Mouse (Mus musculus) thymus, adult 18-20 months (tissue): Measurements from ENCODE around the gene Cpm.

ENCODE experiments used
- DNase-seq, 2 experiments: peaks; one replicate each; pipeline ENCODE4 v3.0.0; 2022; ENCODE audit warnings: mixed read lengths in 2 of 2

Gene Cpm

DNA sequence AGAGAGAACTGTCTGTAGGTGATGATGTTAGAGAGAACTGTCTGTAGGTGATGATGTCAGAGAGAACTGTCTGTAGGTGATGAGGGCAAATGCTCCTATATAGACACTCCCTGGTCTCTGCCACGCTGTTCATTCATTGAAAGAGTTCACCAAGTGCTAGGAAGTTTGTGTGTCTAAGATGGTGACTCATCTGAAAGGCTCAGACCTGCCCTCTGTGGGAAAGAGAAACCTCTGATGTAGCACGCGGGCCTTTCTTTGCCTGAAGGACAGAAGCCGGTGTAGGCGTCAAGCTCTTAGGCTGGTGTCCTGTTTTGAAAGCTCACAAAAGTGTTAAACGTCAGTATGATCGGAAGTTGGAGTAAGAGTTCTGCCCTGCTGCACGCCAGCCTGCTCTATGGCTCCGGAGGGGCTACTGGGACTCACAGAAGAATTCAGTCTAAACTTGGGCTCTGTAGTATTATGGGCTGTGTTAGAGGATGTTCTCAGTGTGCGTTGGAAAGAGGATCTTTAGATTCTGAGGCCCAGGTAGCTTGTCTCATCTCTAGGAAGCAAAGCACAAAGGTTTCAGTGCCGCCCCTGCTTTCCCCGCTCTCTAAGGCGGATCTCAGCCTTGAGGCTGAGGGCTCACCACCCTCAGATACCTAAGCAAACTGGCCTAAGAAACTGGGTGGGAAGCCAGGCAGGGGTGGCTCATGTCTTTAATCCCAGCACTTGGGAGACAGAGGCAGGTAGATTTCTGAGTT, 48.4 kb downstream of the Cpm start:
- no peak for DNase-seq

DNA sequence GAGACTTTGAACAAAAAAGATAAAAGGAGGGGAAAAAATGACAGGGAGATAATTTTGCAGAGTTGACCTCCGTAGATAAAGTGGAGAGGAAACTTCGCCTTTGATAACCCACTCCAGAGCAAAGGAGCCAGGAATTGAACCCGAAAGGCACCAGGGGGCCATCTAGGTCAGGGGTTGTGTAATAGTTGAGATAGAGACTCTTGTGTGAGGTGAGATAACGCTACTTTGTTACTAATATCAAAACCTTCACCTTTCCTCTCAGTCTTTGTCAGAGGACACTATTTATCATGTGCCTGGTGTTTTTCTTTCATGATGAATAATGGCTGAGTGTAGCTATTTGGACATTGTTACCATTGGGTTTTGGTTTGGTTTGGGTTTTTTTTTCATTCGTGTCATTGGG, 49.1 kb downstream of the Cpm start:
- DNase-seq, result no peak

DNA sequence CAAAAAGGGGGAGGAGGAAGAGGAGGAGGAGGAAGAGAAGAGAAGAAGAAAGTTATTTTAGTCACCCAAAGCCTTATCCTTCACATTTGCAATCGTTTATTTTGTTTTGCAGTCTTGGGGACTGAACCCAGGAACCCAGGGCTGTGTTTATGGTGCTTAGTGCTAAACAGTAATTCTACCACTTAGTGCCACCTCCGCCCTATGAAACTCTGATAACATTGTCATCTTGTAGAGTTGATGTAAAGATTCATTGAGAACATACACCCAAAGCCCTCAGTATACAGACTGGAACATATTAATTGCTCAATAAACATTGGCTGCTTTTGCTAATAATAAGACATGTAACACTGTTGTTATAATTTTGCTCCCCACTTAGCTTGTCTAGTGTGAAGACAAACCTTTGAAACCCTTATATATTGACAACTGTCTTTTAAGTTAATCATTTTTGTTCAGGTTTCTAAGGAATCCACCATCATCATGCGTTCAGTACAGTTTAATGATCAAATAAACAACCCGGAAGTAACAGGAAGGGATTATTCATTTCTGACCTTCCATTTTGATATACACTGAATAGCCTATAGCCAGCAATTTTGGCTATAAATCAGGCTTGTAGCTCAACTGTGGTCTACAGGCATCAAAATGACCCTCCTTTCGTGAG, 49.9 kb downstream of the Cpm start:
- no peak for DNase-seq

DNA sequence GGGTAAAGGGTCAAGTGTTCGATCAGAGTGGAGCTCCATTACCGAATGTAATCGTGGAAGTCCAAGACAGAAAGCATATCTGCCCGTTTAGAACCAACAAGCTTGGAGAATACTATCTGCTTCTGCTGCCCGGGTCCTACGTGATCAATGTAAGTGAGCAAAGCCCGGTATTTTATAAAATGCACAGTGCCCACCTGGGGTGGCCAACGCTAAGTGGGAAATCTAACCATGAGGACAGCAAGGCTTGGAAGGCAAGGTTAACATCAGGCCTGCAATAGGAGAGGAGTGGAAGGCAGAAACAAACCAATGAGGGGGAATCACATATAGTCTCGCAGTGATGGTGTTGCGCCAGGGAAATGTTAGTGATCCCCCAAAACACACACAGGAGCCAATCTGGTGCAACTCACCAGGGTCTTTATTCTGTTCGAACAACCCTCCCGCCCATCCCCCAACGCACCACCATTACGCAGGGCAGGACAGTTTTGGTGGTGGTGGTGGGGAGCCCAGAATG, 50.7 kb downstream of the Cpm start:
- no peak for DNase-seq

DNA sequence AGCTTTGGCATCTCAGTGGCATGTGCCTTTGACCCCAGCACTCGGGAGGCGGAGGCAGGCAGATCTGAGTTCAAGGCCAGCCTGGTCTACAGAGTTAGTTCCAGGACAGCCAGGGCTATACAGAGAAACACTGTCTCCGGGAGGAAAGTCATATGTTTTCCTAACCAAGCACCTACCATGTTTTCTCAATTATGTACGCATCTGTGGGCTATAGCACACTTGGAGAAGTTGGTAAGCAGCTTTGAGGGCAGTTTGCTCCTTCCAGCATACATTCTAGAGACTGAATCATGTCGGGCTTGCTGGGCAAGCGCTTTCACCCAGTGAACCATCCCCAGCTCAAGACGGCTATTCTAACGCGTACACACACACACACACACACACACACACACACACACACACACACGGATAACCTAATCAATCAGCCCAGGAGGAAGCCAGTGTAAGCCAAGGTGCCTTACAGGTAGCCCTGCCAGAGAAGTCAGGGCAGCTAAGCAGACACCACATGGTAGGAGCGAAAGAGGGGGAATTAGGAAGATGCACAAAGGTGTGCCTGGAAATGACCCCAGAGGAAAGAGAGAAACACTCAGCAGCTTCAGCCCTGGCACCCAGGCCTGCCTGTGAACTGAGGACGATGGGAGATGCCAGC, 51.7 kb downstream of the Cpm start:
- no peak for DNase-seq

DNA sequence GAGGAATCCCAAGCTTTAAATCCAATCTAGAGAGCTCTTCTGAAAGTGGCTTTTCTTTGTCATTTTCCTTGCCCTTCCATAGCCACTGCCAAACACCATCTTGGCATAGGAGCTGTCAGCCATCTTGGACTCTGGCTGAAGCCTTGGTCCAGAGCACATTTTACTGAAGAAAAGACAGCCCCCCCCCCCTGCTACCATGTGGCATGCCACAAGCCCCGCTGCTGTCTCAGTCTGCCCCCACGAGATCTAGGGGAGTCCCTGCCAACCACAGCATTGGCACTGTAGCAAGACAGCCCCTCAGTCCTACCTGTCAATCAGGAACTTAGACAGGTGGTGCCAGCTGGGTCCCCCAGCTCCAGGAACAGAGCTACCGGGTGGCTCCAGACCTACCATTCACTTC, 52.2 kb downstream of the Cpm start:
- no peak for DNase-seq

DNA sequence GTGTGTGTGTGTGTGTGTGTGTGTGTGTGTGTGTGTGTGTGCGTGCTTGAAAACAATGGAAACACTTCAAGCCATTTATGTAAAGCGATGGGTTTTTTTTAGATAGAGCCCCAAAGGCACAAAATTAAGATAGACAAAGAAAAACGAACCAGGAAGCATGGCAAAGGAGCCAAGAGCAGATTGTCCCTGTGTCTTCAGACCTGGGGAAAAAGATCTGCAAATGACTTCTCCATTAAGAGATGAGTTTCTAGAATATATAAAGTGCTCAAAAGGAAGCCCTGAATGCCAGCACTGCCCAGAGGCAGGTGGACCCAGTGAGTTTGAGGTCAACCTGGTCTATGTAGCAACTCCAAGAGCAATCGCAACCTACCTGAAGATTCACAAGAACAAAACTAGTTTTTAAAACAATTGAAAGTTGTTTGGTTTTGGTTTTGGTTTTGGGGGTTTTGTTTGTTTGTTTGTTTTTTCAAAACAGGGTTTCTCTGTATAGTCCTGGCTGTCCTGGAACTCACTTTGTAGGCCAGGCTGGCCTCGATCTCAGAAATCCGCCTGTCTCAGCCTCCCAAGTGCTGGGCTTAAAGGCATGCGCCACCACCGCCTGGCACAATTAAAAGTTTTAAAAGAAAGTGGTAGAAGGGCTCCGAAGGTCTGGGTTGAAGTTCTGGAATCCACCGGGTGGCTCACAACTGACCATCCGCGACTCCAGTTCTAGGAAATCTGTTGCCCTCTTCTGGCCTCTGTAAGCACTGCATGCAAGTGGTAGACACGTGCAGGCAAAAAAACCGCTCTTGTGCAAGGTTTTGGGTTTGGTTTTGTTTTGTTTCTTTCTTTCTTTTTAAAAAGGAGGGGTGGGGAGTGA, 52.9 kb downstream of the Cpm start:
- DNase-seq, result no peak

DNA sequence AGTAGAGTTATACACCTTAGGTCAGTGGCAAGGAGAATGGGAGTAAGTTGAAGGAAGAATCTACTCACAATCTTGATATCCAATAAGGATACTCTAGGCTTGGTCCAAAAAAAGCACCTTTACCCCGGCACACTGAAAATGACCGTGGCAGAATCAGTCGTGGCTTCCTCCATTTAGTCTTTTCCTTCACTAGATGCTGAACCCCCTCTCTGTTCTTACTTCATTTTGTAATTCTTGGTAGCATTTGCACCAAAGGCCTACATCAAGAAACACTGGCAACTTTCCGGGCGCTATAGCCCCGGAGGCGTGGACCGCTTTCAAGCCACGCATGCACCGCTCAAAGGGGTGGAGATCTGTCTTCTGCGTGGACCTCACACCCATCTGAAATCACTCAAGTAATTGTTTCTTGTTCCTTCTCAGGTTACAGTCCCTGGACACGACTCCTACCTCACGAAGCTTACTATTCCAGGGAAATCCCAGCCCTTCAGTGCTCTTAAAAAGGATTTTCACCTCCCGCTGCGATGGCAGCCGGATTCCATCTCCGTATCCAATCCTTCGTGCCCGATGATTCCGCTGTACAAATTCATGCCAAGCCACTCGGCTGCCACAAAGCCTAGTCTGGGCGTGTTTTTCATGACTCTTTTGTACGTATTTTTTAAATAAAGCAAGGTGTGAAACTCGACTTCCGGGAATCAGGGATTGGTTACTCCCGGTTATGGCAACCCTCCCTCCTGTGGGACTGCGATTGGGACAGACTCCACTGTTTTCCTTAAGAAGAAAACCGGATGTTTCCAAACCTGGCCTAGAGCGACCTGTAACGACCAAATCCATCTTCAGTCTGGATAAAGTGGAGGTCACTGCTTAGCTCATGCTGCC, 53.8 kb downstream of the Cpm start:
- DNase-seq, result no peak

DNA sequence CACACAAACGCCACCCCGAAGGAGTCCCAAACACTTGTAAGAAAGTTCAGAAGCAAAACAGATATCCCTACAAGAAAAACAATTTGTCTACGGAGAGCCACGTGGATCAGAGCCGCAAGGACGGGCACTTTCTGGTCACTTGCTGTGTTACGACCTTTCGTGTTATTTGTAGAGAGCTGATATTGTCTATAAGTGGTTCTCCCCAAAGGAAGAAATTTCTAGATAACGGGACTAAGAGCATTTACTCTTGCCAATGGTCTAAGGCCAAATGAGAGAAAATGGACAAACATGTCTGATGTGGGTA, 54.4 kb downstream of the Cpm start:
- no peak for DNase-seq

DNA sequence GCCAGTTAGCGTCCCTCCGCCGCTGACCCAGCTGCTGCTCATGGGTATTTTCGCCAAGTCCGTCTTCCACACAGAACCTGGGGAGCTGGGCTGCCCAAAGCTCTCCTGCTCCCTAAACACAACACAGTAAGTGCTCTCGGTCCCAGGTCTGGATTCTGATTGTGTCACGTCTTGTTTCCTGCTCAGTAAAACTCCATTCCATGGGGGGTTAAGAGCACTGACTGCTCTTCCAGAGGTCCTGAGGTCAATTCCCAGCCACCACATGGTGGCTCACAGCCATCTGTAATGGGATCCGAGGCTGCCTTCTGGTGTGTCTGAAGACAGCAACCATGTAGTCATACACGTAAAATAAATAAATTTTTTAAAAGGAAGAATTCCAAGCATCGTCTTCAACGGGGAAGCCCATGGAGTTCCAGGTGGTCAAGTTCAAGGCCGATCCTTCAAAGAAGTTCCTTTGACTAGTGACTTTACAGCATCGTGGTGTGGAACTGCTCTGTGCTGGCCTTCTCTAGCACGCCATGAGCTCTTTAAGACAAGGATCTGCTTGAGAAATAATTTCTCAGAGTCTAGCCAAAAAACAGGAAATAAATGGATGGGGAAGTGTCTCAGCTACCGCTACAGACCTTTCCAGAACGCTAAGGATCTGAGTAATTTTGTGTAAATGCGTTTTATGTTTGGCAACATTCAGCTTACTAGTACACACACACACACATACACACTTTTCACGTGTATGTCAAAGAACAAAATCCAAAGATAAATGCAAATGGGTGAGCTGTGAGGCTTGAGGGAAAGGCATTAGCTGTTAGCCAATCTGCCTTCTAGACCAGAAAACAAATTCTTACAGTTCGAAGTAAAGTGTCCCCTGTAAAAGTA, 55.2 kb downstream of the Cpm start:
- DNase-seq, result no peak

DNA sequence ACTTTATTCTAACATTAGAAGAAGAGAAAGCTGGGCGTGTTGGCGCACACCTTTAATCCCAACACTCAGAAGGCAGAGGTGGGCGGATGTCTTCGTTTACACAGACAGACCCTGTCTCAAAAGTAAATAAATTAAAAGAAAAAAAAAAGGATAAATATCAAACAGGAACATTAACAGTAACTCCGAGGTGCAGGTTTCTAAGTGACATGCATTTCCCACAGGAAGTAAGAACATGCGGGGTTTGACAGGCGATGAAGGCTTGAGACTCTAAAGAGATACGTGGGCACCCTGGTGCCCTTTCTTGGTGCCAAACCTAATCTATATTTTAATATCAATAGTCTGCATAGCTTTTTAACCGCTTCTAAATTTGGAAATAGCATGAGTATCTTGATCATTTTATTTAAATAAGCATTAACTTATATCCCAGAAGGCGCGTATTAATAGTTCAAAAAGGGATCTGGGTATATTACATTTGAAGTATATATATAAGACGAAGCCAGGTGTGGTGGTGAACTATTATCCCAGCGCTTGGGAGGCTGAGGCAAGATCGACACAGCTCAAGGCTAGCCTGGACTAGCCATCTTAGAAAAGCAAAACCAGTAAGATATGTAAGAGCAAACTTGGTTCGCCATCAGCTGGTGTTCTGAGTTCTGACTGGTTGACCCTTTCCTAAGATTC, 56.0 kb downstream of the Cpm start:
- DNase-seq, result no peak

DNA sequence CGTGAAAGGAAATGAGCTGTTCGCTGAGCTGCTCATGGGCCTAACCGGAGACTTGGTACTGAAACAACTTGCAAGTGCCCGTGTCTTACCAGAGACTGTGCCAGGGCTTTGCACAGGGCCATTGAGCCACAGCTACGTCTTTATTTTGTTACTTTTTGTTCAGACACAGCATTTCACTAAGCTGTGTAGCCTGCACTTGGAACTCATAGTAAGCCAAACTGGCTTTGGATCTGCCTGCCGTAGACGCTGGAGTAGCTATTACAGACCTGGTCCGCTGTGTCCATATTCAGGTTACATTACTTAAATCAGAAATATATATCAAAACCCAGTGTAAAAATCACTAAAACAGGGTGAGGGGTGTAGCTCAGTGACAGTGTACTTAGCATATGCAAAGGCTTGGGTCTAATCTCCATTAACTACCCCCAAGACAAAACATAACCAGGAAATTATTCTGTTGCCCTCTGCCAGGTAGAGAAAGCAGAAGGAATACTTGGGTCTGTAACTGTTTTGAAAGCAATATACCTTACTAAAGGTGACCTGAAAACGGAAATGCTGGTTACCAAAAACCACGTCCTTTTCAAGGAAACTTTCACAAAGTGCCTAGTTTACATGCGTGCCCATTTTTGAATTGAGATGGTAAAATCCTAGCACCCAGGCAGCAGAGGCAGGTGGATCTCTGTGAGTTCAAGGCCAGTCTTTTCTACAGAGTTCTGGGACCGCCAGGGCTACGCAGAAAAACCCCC, 56.7 kb downstream of the Cpm start:
- DNase-seq, result no peak

DNA sequence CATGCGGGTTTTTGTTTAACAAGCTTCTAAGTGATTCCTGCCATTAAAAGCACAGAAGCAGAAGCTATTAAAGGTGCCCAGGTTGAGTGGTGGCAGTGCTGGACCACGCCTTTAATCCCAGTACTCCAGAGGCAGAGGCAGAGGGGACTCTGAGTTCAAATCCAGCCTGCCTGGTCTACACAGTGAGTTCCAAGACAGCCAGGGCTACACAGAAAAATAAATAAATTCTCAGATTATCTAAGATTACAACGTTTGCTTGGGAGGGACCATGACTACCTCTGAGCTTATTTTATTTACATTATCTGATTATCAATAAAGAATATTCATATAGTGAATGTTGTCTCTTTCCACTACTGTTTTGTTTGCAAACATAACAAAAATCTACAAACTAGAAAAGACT, 57.7 kb downstream of the Cpm start:
- DNase-seq, result no peak

DNA sequence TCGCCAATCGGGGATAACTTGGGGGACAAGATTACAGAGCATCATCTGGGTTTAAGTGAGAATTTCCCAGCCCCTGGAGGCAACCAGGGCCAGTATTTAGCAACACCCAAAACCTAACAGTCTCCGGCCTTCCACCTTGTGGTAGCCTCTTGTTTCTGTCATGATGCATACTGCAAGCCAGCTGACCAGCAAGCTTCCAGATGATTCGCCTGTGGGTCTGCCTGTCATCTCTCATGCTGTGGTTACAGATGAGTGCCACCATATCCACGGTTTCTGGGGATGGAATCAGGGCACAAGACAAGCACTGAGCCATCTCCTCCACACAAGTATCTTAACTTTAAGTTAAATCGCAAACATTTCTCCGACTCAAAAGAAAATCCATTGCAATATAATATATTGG, 58.3 kb downstream of the Cpm start:
- no peak for DNase-seq

DNA sequence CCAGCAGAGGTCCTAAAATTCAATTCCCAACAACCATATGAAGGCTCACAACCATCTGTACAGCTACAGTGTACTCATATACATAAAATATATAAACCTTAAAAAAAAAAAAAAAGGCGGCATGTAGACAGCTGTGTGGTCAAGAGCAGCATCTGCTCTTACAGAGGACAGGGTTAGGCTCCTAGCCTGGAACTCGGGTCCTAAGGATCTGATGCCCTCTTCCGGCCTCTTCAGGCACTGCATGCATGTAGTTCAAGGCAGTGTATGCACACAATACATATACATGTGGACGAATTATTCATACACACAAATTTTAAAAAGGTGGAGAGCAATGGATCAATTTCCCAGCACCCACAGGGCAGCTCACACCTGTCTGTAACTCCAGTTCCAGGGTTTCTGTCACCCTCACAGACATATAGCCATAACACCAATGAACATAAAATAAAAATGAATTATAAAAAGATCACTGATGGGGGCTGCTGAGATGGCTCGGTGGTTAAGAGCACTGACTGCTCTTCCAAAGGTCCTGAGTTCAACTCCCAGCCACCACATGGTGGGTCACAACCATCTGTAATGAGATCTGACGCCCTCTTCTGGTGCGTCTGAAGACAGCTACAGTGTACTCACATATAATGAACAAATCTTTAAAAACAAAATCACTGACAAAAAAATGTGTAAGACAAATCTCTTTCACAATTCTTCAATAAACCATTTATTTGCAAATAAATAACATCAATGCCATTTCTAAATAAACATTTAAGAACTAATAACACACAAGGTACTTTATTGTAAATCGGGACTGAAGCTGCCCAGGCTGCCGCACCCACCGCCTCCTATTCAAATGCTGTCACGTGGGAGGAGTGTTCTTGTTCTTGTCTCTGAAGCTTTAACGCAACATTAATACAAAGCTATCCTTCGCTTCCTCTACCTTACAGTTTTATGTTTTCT, 59.2 kb downstream of the Cpm start:
- no peak for DNase-seq

DNA sequence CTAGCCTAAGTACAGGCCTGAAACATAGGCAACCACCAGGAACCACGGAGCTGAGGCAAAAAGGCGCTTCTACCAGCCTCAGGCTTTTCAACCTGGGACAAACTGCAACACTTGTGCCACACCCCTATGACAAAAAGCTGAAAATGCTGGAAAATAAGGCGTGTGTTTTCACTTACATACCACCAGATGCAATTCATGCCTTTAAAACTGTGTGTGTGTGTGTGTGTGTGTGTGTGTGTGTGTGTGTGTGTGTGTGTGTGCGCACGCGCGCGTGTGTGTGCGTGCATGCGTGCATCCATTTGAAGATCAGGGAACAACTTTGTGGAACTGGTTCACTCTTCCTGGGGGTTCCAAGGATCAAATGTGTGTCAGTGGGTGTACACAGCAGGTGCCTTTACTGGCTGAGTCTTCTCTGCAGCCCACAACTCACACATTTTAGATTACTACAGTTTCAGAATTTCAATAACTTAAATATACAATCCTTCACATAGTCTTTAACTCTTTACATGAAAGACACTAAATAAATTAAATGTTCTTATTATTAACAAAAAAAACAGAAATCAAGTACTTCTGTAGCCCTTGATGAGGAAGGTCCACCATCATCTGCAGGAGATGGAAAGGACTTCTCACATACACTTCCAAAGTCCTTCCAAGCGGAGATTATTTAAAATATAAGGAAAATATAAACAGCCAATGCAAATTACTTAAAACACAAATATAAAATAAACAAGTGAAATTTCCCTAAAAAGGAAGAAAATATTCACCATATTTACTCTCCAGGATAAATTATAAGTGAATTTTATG, 60.2 kb downstream of the Cpm start:
- DNase-seq, result no peak

DNA sequence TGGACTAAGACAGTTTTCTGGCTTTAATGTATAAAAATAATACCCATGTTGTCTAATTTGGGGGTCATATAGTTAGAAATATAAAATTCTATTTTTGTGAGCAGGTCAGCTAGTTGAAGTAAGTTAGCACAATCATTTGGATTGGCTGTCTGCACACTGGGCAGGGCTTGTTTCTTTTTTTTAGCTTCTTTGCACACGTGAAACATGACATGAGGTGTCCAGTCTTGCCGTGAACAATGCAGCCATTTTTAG, 60.7 kb downstream of the Cpm start:
- no peak for DNase-seq

DNA sequence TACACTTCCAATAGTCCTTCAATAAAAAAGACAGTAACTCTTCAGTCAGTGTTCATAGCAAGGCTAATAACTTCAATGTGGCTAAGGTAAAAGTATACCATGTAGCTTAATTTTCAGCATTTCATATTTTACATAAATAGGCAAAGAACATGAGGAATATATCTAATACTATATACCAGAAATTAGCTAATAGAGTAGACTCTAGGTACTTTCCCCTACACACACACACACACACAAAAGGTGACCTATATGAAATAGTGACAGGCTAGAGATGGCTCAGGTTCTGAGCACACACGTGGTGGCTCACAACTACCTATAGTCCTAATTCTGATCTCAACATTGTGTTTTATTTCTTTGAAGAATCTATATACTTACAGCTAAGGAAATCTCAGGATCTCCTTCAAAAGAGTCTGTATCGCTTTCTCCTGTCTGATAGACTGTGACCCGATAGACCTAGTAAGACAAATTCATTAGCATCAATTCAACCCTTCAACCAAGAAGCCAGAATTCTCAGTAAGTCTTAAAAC, 61.5 kb downstream of the Cpm start:
- no peak for DNase-seq
